Mouse (Mus musculus): Measurements from ENCODE around the gene P3h4. TPM values are rescaled to one million over a fixed set of nuclear protein-coding genes. Genes with fewer than 3 reads are reported as not detected.

P3h4 gene
- polyA plus RNA-seq, 1 experiment from 2014 or later: 18.7 TPM

GRCm38 (mm10) chr11:100395200-100395599, 19.4 kb downstream of the P3h4 start:
- no peaks in the 10 kb centered on the region; the same call in 1 of the 2 replicates for H3K36me3 ChIP-seq (replicated peaks)
- WGBS: 33% methylated on average over 11 of the region's 11 CpGs
- H3K4me3 ChIP-seq: peak overlapping the region; percentile 66; the same call in 1 of the 2 replicates
- no peak overlapping the region for H3K27ac ChIP-seq
- H3K27me3 ChIP-seq (ENCODE audit: poor library complexity, severe bottlenecking): peaks cover 51% of the 10 kb centered on the region
- H3K4me1 ChIP-seq: peaks cover 59% of the 10 kb centered on the region
- DNase-seq (ENCODE audit: extremely low spot score, low spot score): no peak
- no peaks in the 10 kb centered on the region for H3K9me3 ChIP-seq

- Histone ChIP-seq H3K36me3 (replicated peaks) (no peaks in the 10 kb centered on the region; the same call in 1 of the 2 replicates), H3K4me3 (peak overlapping the region; percentile 66; the same call in 1 of the 2 replicates), H3K27ac (no peak overlapping the region), H3K4me1 (peaks cover 66% of the 10 kb centered on the region), H3K27me3 (ENCODE audit: poor library complexity, severe bottlenecking) (peaks cover 51% of the 10 kb centered on the region), H3K9me3 (no peaks in the 10 kb centered on the region)
- no peak for DNase-seq (ENCODE audit: extremely low spot score, low spot score)
- 73% methylated on average over 5 of the region's 5 CpGs for WGBS
Measured at GRCm38 (mm10) chr11:100394353-100395074, 20.1 kb downstream of the P3h4 start.

- Histone ChIP-seq H3K9me3 (no peaks in the 10 kb centered on the region), H3K4me3 (no peak overlapping the region), H3K4me1 (peaks cover 65% of the 10 kb centered on the region), H3K27ac (no peak overlapping the region), H3K27me3 (ENCODE audit: poor library complexity, severe bottlenecking) (peaks cover 51% of the 10 kb centered on the region), H3K36me3 (replicated peaks) (no peaks in the 10 kb centered on the region; the same call in 1 of the 2 replicates)
- 81% methylated on average over 7 of the region's 7 CpGs for WGBS
- no peak for DNase-seq (ENCODE audit: extremely low spot score, low spot score)
Measured at GRCm38 (mm10) chr11:100393733-100394132, 20.9 kb downstream of the P3h4 start.

- H3K4me3 ChIP-seq: no peak overlapping the region
- 89% methylated on average over 5 of the region's 5 CpGs for WGBS
- DNase-seq (ENCODE audit: extremely low spot score, low spot score): no peak
- peaks cover 51% of the 10 kb centered on the region for H3K27me3 ChIP-seq (ENCODE audit: poor library complexity, severe bottlenecking)
- no peaks in the 10 kb centered on the region; the same call in 1 of the 2 replicates for H3K36me3 ChIP-seq (replicated peaks)
- no peak overlapping the region for H3K27ac ChIP-seq
- H3K4me1 ChIP-seq: peaks cover 70% of the 10 kb centered on the region
- no peaks in the 10 kb centered on the region for H3K9me3 ChIP-seq
Measured at GRCm38 (mm10) chr11:100392958-100393357, 21.7 kb downstream of the P3h4 start.

GRCm38 (mm10) chr11:100391884-100392345, 22.7 kb downstream of the P3h4 start:
- no peak overlapping the region for H3K27ac ChIP-seq
- no peak for DNase-seq (ENCODE audit: extremely low spot score, low spot score)
- WGBS: 75% methylated on average over 7 of the region's 7 CpGs
- peaks cover 45% of the 10 kb centered on the region for H3K27me3 ChIP-seq (ENCODE audit: poor library complexity, severe bottlenecking)
- no peak overlapping the region for H3K4me3 ChIP-seq
- H3K36me3 ChIP-seq (replicated peaks): no peaks in the 10 kb centered on the region; the same call in 1 of the 2 replicates
- peaks cover 61% of the 10 kb centered on the region for H3K4me1 ChIP-seq
- H3K9me3 ChIP-seq: no peaks in the 10 kb centered on the region

- Histone ChIP-seq H3K4me1 (peaks cover 60% of the 10 kb centered on the region), H3K27ac (0 out of 2 replicates have a peak overlapping the region, but pooled peaks have one; percentile 37), H3K36me3 (replicated peaks) (no peaks in the 10 kb centered on the region; the same call in 1 of the 2 replicates), H3K9me3 (no peaks in the 10 kb centered on the region), H3K27me3 (ENCODE audit: poor library complexity, severe bottlenecking) (peaks cover 38% of the 10 kb centered on the region), H3K4me3 (no peak overlapping the region)
- DNase-seq (ENCODE audit: extremely low spot score, low spot score): no peak
- 77% methylated on average over 9 of the region's 9 CpGs for WGBS
Measured at GRCm38 (mm10) chr11:100391081-100391883, 23.4 kb downstream of the P3h4 start.

GRCm38 (mm10) chr11:100389931-100390445, 24.6 kb downstream of the P3h4 start:
- H3K36me3 ChIP-seq (replicated peaks): peaks cover 3% of the 10 kb centered on the region; the same call in 1 of the 2 replicates
- H3K4me3 ChIP-seq: no peak overlapping the region
- no peaks in the 10 kb centered on the region for H3K9me3 ChIP-seq
- peaks cover 26% of the 10 kb centered on the region for H3K27me3 ChIP-seq (ENCODE audit: poor library complexity, severe bottlenecking)
- H3K4me1 ChIP-seq: peaks cover 49% of the 10 kb centered on the region
- 0 out of 2 replicates have a peak overlapping the region, but pooled peaks have one; percentile 48 for H3K27ac ChIP-seq
- 45% methylated on average over 8 of the region's 8 CpGs for WGBS
- no peak for DNase-seq (ENCODE audit: extremely low spot score, low spot score)

GRCm38 (mm10) chr11:100388588-100388987, 26.0 kb downstream of the P3h4 start:
- no peak overlapping the region for H3K4me3 ChIP-seq
- WGBS: 89% methylated on average over 6 of the region's 6 CpGs
- H3K36me3 ChIP-seq (replicated peaks): peaks cover 3% of the 10 kb centered on the region
- no peak for DNase-seq (ENCODE audit: extremely low spot score, low spot score)
- peaks cover 46% of the 10 kb centered on the region for H3K4me1 ChIP-seq
- 0 out of 2 replicates have a peak overlapping the region, but pooled peaks have one; percentile 4 for H3K27ac ChIP-seq
- H3K9me3 ChIP-seq: no peaks in the 10 kb centered on the region
- peaks cover 12% of the 10 kb centered on the region for H3K27me3 ChIP-seq (ENCODE audit: poor library complexity, severe bottlenecking)

GRCm38 (mm10) chr11:100387589-100388375, 26.9 kb downstream of the P3h4 start:
- Histone ChIP-seq H3K4me1 (peaks cover 46% of the 10 kb centered on the region), H3K4me3 (no peak overlapping the region), H3K27ac (no peak overlapping the region; the same call in 1 of the 2 replicates), H3K27me3 (ENCODE audit: poor library complexity, severe bottlenecking) (0 out of 2 replicates have a peak, but pooled peaks cover 3% of the 10 kb centered on the region), H3K9me3 (no peaks in the 10 kb centered on the region), H3K36me3 (replicated peaks) (peaks cover 11% of the 10 kb centered on the region)
- 71% methylated on average over 14 of the region's 14 CpGs for WGBS
- DNase-seq (ENCODE audit: extremely low spot score, low spot score): no peak

- no peak for DNase-seq (ENCODE audit: extremely low spot score, low spot score)
- Histone ChIP-seq H3K27me3 (ENCODE audit: poor library complexity, severe bottlenecking) (no peaks in the 10 kb centered on the region), H3K27ac (no peak overlapping the region), H3K9me3 (no peaks in the 10 kb centered on the region), H3K4me1 (peaks cover 44% of the 10 kb centered on the region), H3K4me3 (no peak overlapping the region), H3K36me3 (replicated peaks) (peaks cover 17% of the 10 kb centered on the region)
- 82% methylated on average over 6 of the region's 6 CpGs for WGBS
Measured at GRCm38 (mm10) chr11:100387111-100387510, 27.5 kb downstream of the P3h4 start.

- no peaks in the 10 kb centered on the region for H3K27me3 ChIP-seq (ENCODE audit: poor library complexity, severe bottlenecking)
- DNase-seq (ENCODE audit: extremely low spot score, low spot score): no peak
- no peak overlapping the region for H3K4me3 ChIP-seq
- 43% methylated on average over 5 of the region's 5 CpGs for WGBS
- peaks cover 39% of the 10 kb centered on the region for H3K4me1 ChIP-seq
- H3K36me3 ChIP-seq (replicated peaks): peaks cover 20% of the 10 kb centered on the region
- H3K9me3 ChIP-seq: no peaks in the 10 kb centered on the region
- 0 out of 2 replicates have a peak overlapping the region, but pooled peaks have one; percentile 44 for H3K27ac ChIP-seq
Measured at GRCm38 (mm10) chr11:100386586-100386985, 28.1 kb downstream of the P3h4 start.

GRCm38 (mm10) chr11:100385016-100385415, 29.6 kb downstream of the P3h4 start:
- Histone ChIP-seq H3K27me3 (ENCODE audit: poor library complexity, severe bottlenecking) (no peaks in the 10 kb centered on the region), H3K4me3 (no peak overlapping the region), H3K36me3 (replicated peaks) (peaks cover 32% of the 10 kb centered on the region), H3K9me3 (no peaks in the 10 kb centered on the region), H3K4me1 (peaks cover 23% of the 10 kb centered on the region), H3K27ac (no peak overlapping the region)
- WGBS: 86% methylated on average over 3 of the region's 3 CpGs
- no peak for DNase-seq (ENCODE audit: extremely low spot score, low spot score)
